Mouse (Mus musculus) lung, postnatal 0 days (tissue): Measurements from ENCODE around the gene Immp2l.

Experiments
- CTCF ChIP-seq: IDR thresholded peaks from 2 replicates; pipeline ENCODE4 v1.5.1; 2016; ENCODE audit warnings: antibody characterized with exemption, mild to moderate bottlenecking
- EP300 ChIP-seq: IDR thresholded peaks from 2 replicates; pipeline ENCODE4 v1.6.1; 2016; ENCODE audit warnings: antibody characterized with exemption, mild to moderate bottlenecking, control low read depth

DNA sequence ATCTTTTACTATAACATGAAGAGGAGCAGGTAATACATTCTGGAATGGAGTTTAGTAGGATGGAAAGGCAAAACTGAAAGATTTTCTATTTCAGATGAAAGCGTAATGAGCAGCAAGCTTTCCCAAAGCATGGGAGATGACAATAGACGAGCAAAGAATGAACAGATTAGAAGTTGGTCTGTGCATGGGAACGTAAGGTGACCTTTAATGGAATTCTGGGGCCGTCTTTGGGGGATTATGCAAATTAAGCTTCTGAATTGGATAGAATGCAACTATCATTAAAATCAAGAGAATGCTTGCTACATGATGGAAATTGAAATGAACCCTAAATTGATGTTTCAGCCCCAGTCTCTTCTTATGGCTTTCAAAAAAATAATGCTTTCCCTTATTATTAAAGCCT, 619.4 kb downstream of the Immp2l start:
- no peak for TF ChIP-seq CTCF
- TF ChIP-seq EP300 = no peak
